Mouse (Mus musculus): Measurements from ENCODE around the gene Timm10.

- TF ChIP-seq CTCF (IDR thresholded peaks at IDR 0.05; ENCODE audit: extremely low read depth, insufficient read depth, low read length) (no peak), POLR2A (IDR thresholded peaks at IDR 0.05; ENCODE audit: extremely low read depth, insufficient read depth, low read length) (no peak)
Measured at GRCm38 (mm10) chr2:84837817-84838592, 11.2 kb downstream of the Timm10 start.

All from cortical plate, adult 2 months (tissue).